Mouse (Mus musculus) kidney, adult 2 months (tissue): ENCODE data around the gene Nmur1.

Source experiments
- CTCF ChIP-seq: fragments of 200-500 bp; conservative IDR thresholded peaks from 2 replicates; pipeline ENCODE4 v1.5.1; 2011; ENCODE audit warnings: low read depth, mild to moderate bottlenecking, control low read depth, low read length, moderate library complexity, mixed read lengths; ENCODE audit not compliant: insufficient read depth, insufficient read length
- POLR2A ChIP-seq: fragments of 200-500 bp; IDR thresholded peaks from one replicate; pipeline ENCODE4 v1.6.1; 2011; ENCODE audit warnings: low read depth, low read length, control low read depth

GRCm38 (mm10) chr1:86421007-86421406 lies 5.0 kb downstream of the Nmur1 start:
- TF ChIP-seq CTCF (no peak), POLR2A (no peak)
